Mouse (Mus musculus): ENCODE results near the gene Shcbp1. TPM values are rescaled to one million over a fixed set of nuclear protein-coding genes. Genes with fewer than 3 reads are reported as not detected.
"Not testable (repeated sequence)": the region's sequence is repeated elsewhere in the genome, so short reads cannot be mapped to it uniquely, and the experiment has no call there.

The Shcbp1 gene
- total RNA-seq (2015; ENCODE audit: low replicate concordance) (25.7 and 34.0 TPM in 2 replicates), total RNA-seq (2017; ENCODE audit: low replicate concordance) (20.7 and 21.3 TPM in 2 replicates)

GRCm38 (mm10) chr8:4779254-4780055 lies at the start of gene Shcbp1:
Gene Shcbp1 (minus strand): TSS chr8:4779567.
- peak; percentile 100 for ATAC-seq (replicated peaks; ENCODE audit: low FRiP score, poor library complexity, severe bottlenecking)

GRCm38 (mm10) chr8:4808831-4809230 lies 29.5 kb upstream of the Shcbp1 start:
- no peak for ATAC-seq (replicated peaks; ENCODE audit: low FRiP score, poor library complexity, severe bottlenecking)

GRCm38 (mm10) chr8:4800524-4801122 lies 21.3 kb upstream of the Shcbp1 start:
- no peak for ATAC-seq (replicated peaks; ENCODE audit: low FRiP score, poor library complexity, severe bottlenecking)

GRCm38 (mm10) chr8:4778266-4778665 lies 1.1 kb downstream of the Shcbp1 start:
- peak; percentile 53; the same call in 1 of the 2 replicates for ATAC-seq (replicated peaks; ENCODE audit: low FRiP score, poor library complexity, severe bottlenecking)

- no peak for ATAC-seq (replicated peaks; ENCODE audit: low FRiP score, poor library complexity, severe bottlenecking)
These were observed 14.6 kb downstream of the Shcbp1 start for GRCm38 (mm10) chr8:4764751-4765150.

- ATAC-seq (replicated peaks; ENCODE audit: low FRiP score, poor library complexity, severe bottlenecking) = no peak
These were observed 26.3 kb downstream of the Shcbp1 start for GRCm38 (mm10) chr8:4753048-4753447.

GRCm38 (mm10) chr8:4730942-4731341 lies 48.4 kb downstream of the Shcbp1 start:
- no peak; the same call in 1 of the 2 replicates for ATAC-seq (replicated peaks; ENCODE audit: low FRiP score, poor library complexity, severe bottlenecking)

- no peak for ATAC-seq (replicated peaks; ENCODE audit: low FRiP score, poor library complexity, severe bottlenecking)
These were observed 63.8 kb downstream of the Shcbp1 start for GRCm38 (mm10) chr8:4715546-4715945.

- ATAC-seq (replicated peaks; ENCODE audit: low FRiP score, poor library complexity, severe bottlenecking) = not testable (repeated sequence)
These were observed 71.0 kb downstream of the Shcbp1 start for GRCm38 (mm10) chr8:4708346-4708745.

GRCm38 (mm10) chr8:4707916-4708315 lies 71.5 kb downstream of the Shcbp1 start:
- not testable (repeated sequence) for ATAC-seq (replicated peaks; ENCODE audit: low FRiP score, poor library complexity, severe bottlenecking)

GRCm38 (mm10) chr8:4691634-4692033 lies 87.7 kb downstream of the Shcbp1 start:
- no peak for ATAC-seq (replicated peaks; ENCODE audit: low FRiP score, poor library complexity, severe bottlenecking)

Other genes with a start within 250 kb of the Shcbp1 start
- gene Zfp958, start 166.4 kb downstream of the Shcbp1 start, total RNA-seq (2015; ENCODE audit: low replicate concordance) = 4.6 and 9.0 TPM in 2 replicates
- gene Zfp958, start 166.4 kb downstream of the Shcbp1 start, total RNA-seq (2017; ENCODE audit: low replicate concordance) = 3.6 and 5.6 TPM in 2 replicates

All from erythroblast, adult 5-6 weeks (primary cell).